Mouse (Mus musculus): Measurements from ENCODE around the gene Epb41l1.
"Not testable (repeated sequence)": the region's sequence is repeated elsewhere in the genome, so short reads cannot be mapped to it uniquely, and the experiment has no call there.

The Epb41l1 gene

GRCm38 (mm10) chr2:156420694-156421380 is at the start of gene Epb41l1:
TSS of gene Epb41l1 (plus strand) at chr2:156420909.
- no peak for DNase-seq (ENCODE audit: low read depth in 1 of 2, low spot score in 2 of 2)

- no peak for DNase-seq (ENCODE audit: low read depth in 1 of 2, low spot score in 2 of 2)
These were observed 43.8 kb upstream of the Epb41l1 start for GRCm38 (mm10) chr2:156376956-156377355.

- no peak for DNase-seq (ENCODE audit: low read depth in 1 of 2, low spot score in 2 of 2)
These were observed 40.8 kb upstream of the Epb41l1 start for GRCm38 (mm10) chr2:156379929-156380328.

- DNase-seq (ENCODE audit: low read depth in 1 of 2, low spot score in 2 of 2), result no peak
These were observed 39.4 kb upstream of the Epb41l1 start for GRCm38 (mm10) chr2:156381350-156381749.

- DNase-seq (ENCODE audit: low read depth in 1 of 2, low spot score in 2 of 2), result peak; percentile 33 to 52
These were observed 28.1 kb upstream of the Epb41l1 start for GRCm38 (mm10) chr2:156392461-156393154.

GRCm38 (mm10) chr2:156393155-156393828 is 27.4 kb upstream of the Epb41l1 start:
- no peak for DNase-seq (ENCODE audit: low read depth in 1 of 2, low spot score in 2 of 2)

GRCm38 (mm10) chr2:156394282-156394681 is 26.4 kb upstream of the Epb41l1 start:
- no peak for DNase-seq (ENCODE audit: low read depth in 1 of 2, low spot score in 2 of 2)

GRCm38 (mm10) chr2:156396096-156396495 is 24.6 kb upstream of the Epb41l1 start:
- no peak for DNase-seq (ENCODE audit: low read depth in 1 of 2, low spot score in 2 of 2)

GRCm38 (mm10) chr2:156397988-156398387 is 22.7 kb upstream of the Epb41l1 start:
- no peak for DNase-seq (ENCODE audit: low read depth in 1 of 2, low spot score in 2 of 2)

GRCm38 (mm10) chr2:156399485-156399884 is 21.2 kb upstream of the Epb41l1 start:
- no peak for DNase-seq (ENCODE audit: low read depth in 1 of 2, low spot score in 2 of 2)

- no peak for DNase-seq (ENCODE audit: low read depth in 1 of 2, low spot score in 2 of 2)
These were observed 19.4 kb upstream of the Epb41l1 start for GRCm38 (mm10) chr2:156401331-156401730.

GRCm38 (mm10) chr2:156402036-156402435 is 18.7 kb upstream of the Epb41l1 start:
- DNase-seq (ENCODE audit: low read depth in 1 of 2, low spot score in 2 of 2), result no peak

GRCm38 (mm10) chr2:156406987-156407386 is 13.7 kb upstream of the Epb41l1 start:
- DNase-seq (ENCODE audit: low read depth in 1 of 2, low spot score in 2 of 2), result no peak

- no peak for DNase-seq (ENCODE audit: low read depth in 1 of 2, low spot score in 2 of 2)
These were observed 12.5 kb upstream of the Epb41l1 start for GRCm38 (mm10) chr2:156408168-156408567.

GRCm38 (mm10) chr2:156411348-156411747 is 9.4 kb upstream of the Epb41l1 start:
- DNase-seq (ENCODE audit: low read depth in 1 of 2, low spot score in 2 of 2), result not testable (repeated sequence)

- no peak for DNase-seq (ENCODE audit: low read depth in 1 of 2, low spot score in 2 of 2)
These were observed 5.7 kb upstream of the Epb41l1 start for GRCm38 (mm10) chr2:156414996-156415395.

GRCm38 (mm10) chr2:156415674-156416073 is 5.0 kb upstream of the Epb41l1 start:
- no peak for DNase-seq (ENCODE audit: low read depth in 1 of 2, low spot score in 2 of 2)

- no peak for DNase-seq (ENCODE audit: low read depth in 1 of 2, low spot score in 2 of 2)
These were observed 3.5 kb upstream of the Epb41l1 start for GRCm38 (mm10) chr2:156417194-156417593.

GRCm38 (mm10) chr2:156418467-156418866 is 2.2 kb upstream of the Epb41l1 start:
- no peak for DNase-seq (ENCODE audit: low read depth in 1 of 2, low spot score in 2 of 2)

GRCm38 (mm10) chr2:156420327-156420693 is 399 bp upstream of the Epb41l1 start:
- no peak for DNase-seq (ENCODE audit: low read depth in 1 of 2, low spot score in 2 of 2)

- DNase-seq (ENCODE audit: low read depth in 1 of 2, low spot score in 2 of 2), result no peak
These were observed 837 bp downstream of the Epb41l1 start for GRCm38 (mm10) chr2:156421381-156422110.

Measured in monocyte, adult 2 months (primary cell).